In the genomic region with DNA sequence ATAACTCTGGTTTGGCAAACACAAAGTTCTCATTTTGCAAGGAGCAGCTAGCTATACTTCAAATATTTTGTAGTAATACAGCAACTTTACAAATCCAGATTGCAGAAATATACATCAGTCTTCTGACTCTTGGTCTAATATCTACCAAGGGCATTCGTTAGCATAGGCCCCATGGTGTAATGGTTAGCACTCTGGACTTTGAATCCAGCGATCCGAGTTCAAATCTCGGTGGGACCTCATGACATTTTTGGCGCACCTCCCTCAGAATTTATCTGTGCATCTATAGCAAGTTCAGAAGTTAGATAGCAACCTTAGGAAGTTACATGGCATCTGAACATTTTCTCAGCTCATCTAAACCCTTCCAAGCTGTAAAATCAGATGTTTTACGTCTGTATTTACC, we compare ENCODE assay signal across 8 mouse cellular contexts. TPM values are rescaled to one million over a fixed set of nuclear protein-coding genes. Genes with fewer than 3 reads are reported as not detected.
DNase-seq lines count a peak whose midpoint lies in the region; ATAC-seq and TF ChIP-seq lines count a peak whose summit lies in the region.

No protein-coding gene starts in this region.

- peak overlapping the region; percentile 95 for H3K4me2 ChIP-seq in CH12.LX (ENCODE audit: insufficient read depth, low read depth, poor library complexity, severe bottlenecking)
- peak overlapping the region; percentile 73 for H3K4me2 ChIP-seq in forebrain, embryonic 15.5 days (replicated peaks)
- H3K4me2 ChIP-seq in neural tube, embryonic 13.5 days: peak overlapping the region; percentile 79

- TF ChIP-seq RAD21 in CH12.LX (IDR thresholded peaks at IDR 0.05; ENCODE audit: low read depth, low read length): no peak

- H3K4me1 ChIP-seq in CH12.LX (ENCODE audit: control insufficient read depth in 1 of 2, insufficient read depth in 2 of 2): peaks cover 0 to 29% of the 10 kb centered on the region in 2 experiments; a peak in 2 of 4 replicates
- peaks cover 15% of the 10 kb centered on the region for H3K4me1 ChIP-seq in forebrain, embryonic 15.5 days
- H3K4me1 ChIP-seq in neural tube, embryonic 13.5 days (replicated peaks): peaks cover 19% of the 10 kb centered on the region
- H3K4me1 ChIP-seq in thymus, adult 2 months (replicated peaks; ENCODE audit: control insufficient read depth, insufficient read depth, low read length): peaks cover 2% of the 10 kb centered on the region

- ATAC-seq in forebrain, embryonic 15.5 days (replicated peaks): peak; percentile 27
- peak; percentile 51; the same call in 1 of the 2 replicates for ATAC-seq in neural tube, embryonic 13.5 days (ENCODE audit: low read depth)

- peak overlapping the region; percentile 53 to 70 (median 58) for H3K4me3 ChIP-seq in CH12.LX (replicated peaks in 1 of 3; ENCODE audit: low read depth in 2 of 3, low read length in 2 of 3, poor library complexity in 1 of 3)
- peak overlapping the region; percentile 47 for H3K4me3 ChIP-seq in forebrain, embryonic 15.5 days
- peak overlapping the region; percentile 58 for H3K4me3 ChIP-seq in layer of hippocampus, adult 2 months
- H3K4me3 ChIP-seq in neural tube, embryonic 13.5 days: peak overlapping the region; percentile 50
- no peak overlapping the region for H3K4me3 ChIP-seq in thymus, adult 2 months (ENCODE audit: control insufficient read depth, insufficient read depth, low read length)

- no peaks in the 10 kb centered on the region for H3K9me3 ChIP-seq in CH12.LX (replicated peaks; ENCODE audit: low read length)
- H3K9me3 ChIP-seq in forebrain, embryonic 15.5 days: no peaks in the 10 kb centered on the region
- no peaks in the 10 kb centered on the region for H3K9me3 ChIP-seq in neural tube, embryonic 13.5 days

- no peak for TF ChIP-seq EP300 in CH12.LX (IDR thresholded peaks at IDR 0.05; ENCODE audit: low read length)

- TF ChIP-seq CTCF in CH12.LX (conservative IDR thresholded peaks at IDR 0.05 in 1 of 2, IDR thresholded peaks at IDR 0.05 in 1 of 2; ENCODE audit: low read depth in 2 of 2, low read length in 2 of 2): no peak
- no peak for TF ChIP-seq CTCF in layer of hippocampus, adult 2 months (conservative IDR thresholded peaks at IDR 0.05)
- TF ChIP-seq CTCF in thymus, adult 2 months (IDR thresholded peaks at IDR 0.05; ENCODE audit: borderline replicate concordance, control insufficient read depth, extremely low read depth, insufficient read depth, low read length, poor library complexity): no peak

- under 1% methylated on average over 6 of the region's 6 CpGs for WGBS in forebrain, embryonic 15.5 days
- 0% methylated on average over 6 of the region's 6 CpGs for WGBS in neural tube, embryonic 13.5 days
- WGBS in thymus, adult 2 months: 0% methylated on average over 6 of the region's 6 CpGs

- dilution Hi-C loops in CH12.LX (cut with MboI; ENCODE audit: extremely low pct_ligation_motif_present, extremely low pct_unique_long_range_greater_than_20kb, low sequenced_read_pairs): no loop called here

- H3K36me3 ChIP-seq in CH12.LX (replicated peaks in 1 of 2; ENCODE audit: control insufficient read depth in 1 of 2, insufficient read depth in 1 of 2, low read length in 1 of 2): no peaks in the 10 kb centered on the region
- no peaks in the 10 kb centered on the region for H3K36me3 ChIP-seq in forebrain, embryonic 15.5 days
- no peaks in the 10 kb centered on the region for H3K36me3 ChIP-seq in neural tube, embryonic 13.5 days
- no peaks in the 10 kb centered on the region for H3K36me3 ChIP-seq in thymus, adult 2 months (ENCODE audit: control insufficient read depth, insufficient read depth, low read length)

- H3K27ac ChIP-seq in CH12.LX (ENCODE audit: insufficient read depth, low read depth): no peak overlapping the region
- H3K27ac ChIP-seq in forebrain, embryonic 15.5 days (replicated peaks): no peak overlapping the region
- peak overlapping the region; percentile 28; the same call in 1 of the 2 replicates for H3K27ac ChIP-seq in layer of hippocampus, adult 2 months
- peak overlapping the region; percentile 67; the same call in 1 of the 2 replicates for H3K27ac ChIP-seq in neural tube, embryonic 13.5 days (replicated peaks)
- no peak overlapping the region for H3K27ac ChIP-seq in thymus, adult 2 months (ENCODE audit: control insufficient read depth, insufficient read depth, low read length)

- H3K79me2 ChIP-seq in CH12.LX (replicated peaks; ENCODE audit: control insufficient read depth, extremely low read depth, insufficient read depth, poor library complexity, severe bottlenecking): no peaks in the 10 kb centered on the region

- TF ChIP-seq POLR2A in CH12.LX (IDR thresholded peaks at IDR 0.05; ENCODE audit: low read depth, low read length): no peak
- TF ChIP-seq POLR2A in thymus, adult 2 months (IDR thresholded peaks at IDR 0.05; ENCODE audit: control insufficient read depth, extremely low read depth, insufficient read depth, low read length, poor library complexity): no peak

- in situ Hi-C loops in CH12.LX (cut with MboI; ENCODE audit: low pct_ligation_motif_present, low pct_unique_long_range_greater_than_20kb, low sequenced_read_pairs): loop anchor here (25.0 kb wide), 1 partner anchor 1582 kb away; the partner anchor contains the start of gene Zfp184

- H3K9ac ChIP-seq in CH12.LX (ENCODE audit: insufficient read depth, low read depth): peak overlapping the region; percentile 85
- no peak overlapping the region for H3K9ac ChIP-seq in forebrain, embryonic 15.5 days (replicated peaks)
- 0 out of 2 replicates have a peak overlapping the region, but pooled peaks have one; percentile 23 for H3K9ac ChIP-seq in neural tube, embryonic 13.5 days

- peak; percentile 85 for DNase-seq in CH12.LX (ENCODE audit: extremely low read depth)
- DNase-seq in c-Kit-positive CD71-positive TER-119-positive erythroid progenitor cells, embryonic 14.5 days (ENCODE audit: low spot score): peak; percentile 90
- DNase-seq in heart, postnatal 4 days: peak; percentile 86
- DNase-seq in layer of hippocampus, adult 2 months (ENCODE audit: low spot score in 2 of 2): peak; percentile 80 to 82
- peak; percentile 73 to 77 for DNase-seq in lung, adult 18-20 months
- peak; percentile 83 for DNase-seq in thymus, adult 2 months

- no peaks in the 10 kb centered on the region for H3K27me3 ChIP-seq in CH12.LX (replicated peaks)
- H3K27me3 ChIP-seq in forebrain, embryonic 15.5 days: no peaks in the 10 kb centered on the region
- no peaks in the 10 kb centered on the region for H3K27me3 ChIP-seq in neural tube, embryonic 13.5 days
- H3K27me3 ChIP-seq in thymus, adult 2 months (ENCODE audit: control insufficient read depth, insufficient read depth, low read length): no peaks in the 10 kb centered on the region

TF ChIP-seq in CH12.LX, 34 proteins besides CTCF, POLR2A, EP300 and RAD21 (continues in another document):
- TF ChIP-seq NRF1 (IDR thresholded peaks at IDR 0.05; ENCODE audit: low read depth, low read length) (peak; percentile 64), MYC (IDR thresholded peaks at IDR 0.05; ENCODE audit: low read depth, low read length) (0 out of 2 replicates have a peak, but pooled peaks have one; percentile 9)

RNA-seq across cellular contexts. Expression of gene Hist1h4h, which starts 12.0 kb away (rescaled TPM):
- total RNA-seq in CH12.LX (2012; rRNA removed) (4,350 and 4,957 TPM in 2 replicates), CH12.LX (2014; rRNA removed) (14.0 and 19.4 TPM in 2 replicates)
- 3.4 and 5.5 TPM in 2 replicates for polyA plus RNA-seq in CH12.LX (2012; ENCODE audit: insufficient read length, low read depth)
- polyA plus RNA-seq in forebrain, embryonic 15.5 days (2015; fragmentation: Nextera tagmentation; extraction: Ambion mirVana): 4.9 and 6.0 TPM in 2 replicates
- total RNA-seq in heart, postnatal 4 days (2021): 1,000 to 10,000 TPM; 1,227 to 1,327 TPM
- total RNA-seq in layer of hippocampus, adult 2 months (2021): 100 to 1,000 TPM; 333 to 344 TPM
- 2.4 and 2.6 TPM in 2 replicates for polyA plus RNA-seq in neural tube, embryonic 13.5 days (2015; fragmentation: Nextera tagmentation; extraction: Ambion mirVana)
- polyA plus RNA-seq in thymus, adult 2 months (2012; rRNA removed): 150 and 182 TPM in 2 replicates

RNA-seq across cellular contexts. Expression of gene Hist1h2af, which starts 14.8 kb away (rescaled TPM):
- total RNA-seq in CH12.LX (2012; rRNA removed): 824 and 932 TPM in 2 replicates
- 45.2 and 57.1 TPM in 2 replicates for total RNA-seq in CH12.LX (2014; rRNA removed)
- polyA plus RNA-seq in CH12.LX (2012; ENCODE audit: insufficient read length, low read depth): 68.6 and 97.0 TPM in 2 replicates
- 2.8 and 6.7 TPM in 2 replicates for polyA plus RNA-seq in forebrain, embryonic 15.5 days (2015; fragmentation: Nextera tagmentation; extraction: Ambion mirVana)
- 100 to 1,000 TPM; 480 to 499 TPM for total RNA-seq in heart, postnatal 4 days (2021)
- 10 to 100 TPM in 1 of 2 experiments, 1 to 10 TPM in 1; 6.9 to 12.2 TPM for total RNA-seq in layer of hippocampus, adult 2 months (2021)
- polyA plus RNA-seq in neural tube, embryonic 13.5 days (2015; fragmentation: Nextera tagmentation; extraction: Ambion mirVana): 0.95 TPM in 1 of 2 replicates, not detected in the other
- polyA plus RNA-seq in thymus, adult 2 months (2012; rRNA removed): 4,070 and 5,945 TPM in 2 replicates

RNA-seq across cellular contexts. Expression of gene Hist1h3g, which starts 16.3 kb away (rescaled TPM):
- 608 and 749 TPM in 2 replicates for total RNA-seq in CH12.LX (2012; rRNA removed)
- total RNA-seq in CH12.LX (2014; rRNA removed): 50.1 and 75.3 TPM in 2 replicates
- 3.4 and 3.6 TPM in 2 replicates for polyA plus RNA-seq in CH12.LX (2012; ENCODE audit: insufficient read length, low read depth)
- 2.7 and 3.4 TPM in 2 replicates for polyA plus RNA-seq in forebrain, embryonic 15.5 days (2015; fragmentation: Nextera tagmentation; extraction: Ambion mirVana)
- total RNA-seq in heart, postnatal 4 days (2021): 100 to 1,000 TPM; 165 to 172 TPM
- total RNA-seq in layer of hippocampus, adult 2 months (2021): 1 to 10 TPM; 3.6 to 5.5 TPM
- polyA plus RNA-seq in neural tube, embryonic 13.5 days (2015; fragmentation: Nextera tagmentation; extraction: Ambion mirVana): 1.1 and 1.3 TPM in 2 replicates
- polyA plus RNA-seq in thymus, adult 2 months (2012; rRNA removed): 496 and 661 TPM in 2 replicates

RNA-seq across cellular contexts. Expression of gene Hist1h2bh, which starts 24.3 kb away (rescaled TPM):
- total RNA-seq in CH12.LX (2012; rRNA removed) (261 and 290 TPM in 2 replicates), CH12.LX (2014; rRNA removed) (5.7 and 8.0 TPM in 2 replicates)
- polyA plus RNA-seq in CH12.LX (2012; ENCODE audit: insufficient read length, low read depth): 0.56 and 0.77 TPM in 2 replicates
- 0.37 and 0.59 TPM in 2 replicates for polyA plus RNA-seq in forebrain, embryonic 15.5 days (2015; fragmentation: Nextera tagmentation; extraction: Ambion mirVana)
- total RNA-seq in heart, postnatal 4 days (2021): 10 to 100 TPM; 23.5 to 23.8 TPM
- total RNA-seq in layer of hippocampus, adult 2 months (2021): 1 to 10 TPM in 1 of 2 experiments, under 1 TPM in 1; 0.39 to 1.2 TPM
- polyA plus RNA-seq in neural tube, embryonic 13.5 days (2015; fragmentation: Nextera tagmentation; extraction: Ambion mirVana): 0.61 TPM in 1 of 2 replicates, not detected in the other
- 37.8 and 51.2 TPM in 2 replicates for polyA plus RNA-seq in thymus, adult 2 months (2012; rRNA removed)

RNA-seq across cellular contexts. Expression of gene Hist1h3f, which starts 25.0 kb away (rescaled TPM):
- 553 and 608 TPM in 2 replicates for total RNA-seq in CH12.LX (2012; rRNA removed)
- total RNA-seq in CH12.LX (2014; rRNA removed): 5.1 and 8.0 TPM in 2 replicates
- polyA plus RNA-seq in CH12.LX (2012; ENCODE audit: insufficient read length, low read depth): 0.23 and 0.30 TPM in 2 replicates
- 0.46 and 0.94 TPM in 2 replicates for polyA plus RNA-seq in forebrain, embryonic 15.5 days (2015; fragmentation: Nextera tagmentation; extraction: Ambion mirVana)
- 100 to 1,000 TPM; 121 to 128 TPM for total RNA-seq in heart, postnatal 4 days (2021)
- 10 to 100 TPM; 17.7 to 18.3 TPM for total RNA-seq in layer of hippocampus, adult 2 months (2021)
- not detected in 2 replicates for polyA plus RNA-seq in neural tube, embryonic 13.5 days (2015; fragmentation: Nextera tagmentation; extraction: Ambion mirVana)
- 72.3 and 87.8 TPM in 2 replicates for polyA plus RNA-seq in thymus, adult 2 months (2012; rRNA removed)

Comparison
In these comparisons a context has a peak if more than half of its experiments do, and no peak if none do; other contexts are left out.
1. H3K27ac ChIP-seq: peak in layer of hippocampus, adult 2 months (single experiment) and neural tube, embryonic 13.5 days (single experiment); none in CH12.LX (single experiment), forebrain, embryonic 15.5 days (single experiment) and thymus, adult 2 months (single experiment).
2. RNA of gene Hist1h4h, which starts 12.0 kb away (polyA plus RNA-seq): 150 to 182 TPM in thymus, adult 2 months; 4.9 to 6.0 TPM in forebrain, embryonic 15.5 days, 3.4 to 5.5 TPM in CH12.LX and 2.4 to 2.6 TPM in neural tube, embryonic 13.5 days; every median in the first group is over 10 times any median in the second.
3. RNA of gene Hist1h2af, which starts 14.8 kb away (polyA plus RNA-seq): 4,070 to 5,945 TPM in thymus, adult 2 months; 68.6 to 97.0 TPM in CH12.LX, 2.8 to 6.7 TPM in forebrain, embryonic 15.5 days and 0.95 TPM in neural tube, embryonic 13.5 days; every median in the first group is over 10 times any median in the second.
4. RNA of gene Hist1h3g, which starts 16.3 kb away (polyA plus RNA-seq): 496 to 661 TPM in thymus, adult 2 months; 3.4 to 3.6 TPM in CH12.LX, 2.7 to 3.4 TPM in forebrain, embryonic 15.5 days and 1.1 to 1.3 TPM in neural tube, embryonic 13.5 days; every median in the first group is over 100 times any median in the second.
5. Peak in every context shown above with its lines, with median percentiles within 50 percentile points of each other: DNase-seq and H3K4me2 ChIP-seq.